ENCODE assay signal across 9 mouse cellular contexts in the genomic region with DNA sequence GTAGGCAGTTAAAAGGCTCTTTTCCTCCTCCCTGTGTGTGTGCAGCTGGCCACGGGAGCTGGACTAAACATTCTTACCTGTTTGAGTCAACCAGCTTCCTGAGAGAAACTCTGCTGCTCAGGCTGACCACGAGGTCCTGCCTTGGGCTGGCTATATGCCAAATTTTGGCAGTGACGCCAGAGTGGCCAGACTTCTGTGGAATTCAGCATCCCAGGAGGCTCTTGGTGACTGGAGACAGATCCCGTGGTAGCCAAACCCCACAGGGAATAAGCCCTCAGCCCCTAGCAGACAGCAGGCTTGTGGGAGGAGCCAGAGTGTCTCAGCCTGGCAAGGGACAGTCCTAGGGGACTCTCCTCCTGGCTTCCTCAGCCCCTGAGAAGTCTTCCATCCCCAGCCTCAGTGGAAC. TPM values are rescaled to one million over a fixed set of nuclear protein-coding genes. Genes with fewer than 3 reads are reported as not detected.
DNase-seq lines count a peak whose midpoint lies in the region; ATAC-seq lines count a peak whose summit lies in the region.
"Had no signal": no experiment of that assay in that cellular context is flagged by ENCODE, and none has a peak within 500 bp of the region (broad histone marks: within the 10 kb centered on the region; RNA-seq: fewer than 3 reads in every experiment).

No protein-coding gene starts in this region.

- no peaks in the 10 kb centered on the region for H3K4me1 ChIP-seq in forebrain, embryonic 14.5 days (ENCODE audit: control insufficient read depth, insufficient read depth, low read length)
- H3K4me1 ChIP-seq in forebrain, embryonic 16.5 days (replicated peaks; ENCODE audit: control insufficient read depth, insufficient read depth, low read length), result no peaks in the 10 kb centered on the region
- H3K4me1 ChIP-seq in brown adipose tissue, adult 24 weeks (ENCODE audit: control insufficient read depth, insufficient read depth, insufficient read length, low read length), result peaks cover 46% of the 10 kb centered on the region
- peaks cover 24% of the 10 kb centered on the region for H3K4me1 ChIP-seq in heart, embryonic 10.5 days
- peaks cover 10% of the 10 kb centered on the region; the same call in 1 of the 2 replicates for H3K4me1 ChIP-seq in intestine, embryonic 15.5 days (replicated peaks)

- H3K9ac ChIP-seq in forebrain, embryonic 14.5 days (ENCODE audit: low read length), result no peak overlapping the region
- H3K9ac ChIP-seq in forebrain, embryonic 16.5 days (replicated peaks; ENCODE audit: low read depth, low read length), result no peak overlapping the region
- H3K9ac ChIP-seq in intestine, embryonic 15.5 days, result no peak overlapping the region
- H3K9ac ChIP-seq: neural tube, embryonic 12.5 days had no signal

- no peak overlapping the region for H3K4me3 ChIP-seq in forebrain, embryonic 14.5 days (ENCODE audit: low read depth, low read length)
- no peak overlapping the region for H3K4me3 ChIP-seq in forebrain, embryonic 16.5 days (replicated peaks; ENCODE audit: low read length)
- no peak overlapping the region for H3K4me3 ChIP-seq in brown adipose tissue, adult 24 weeks (ENCODE audit: insufficient read depth, low read depth, low read length)
- H3K4me3 ChIP-seq in heart, embryonic 10.5 days, result no peak overlapping the region
- H3K4me3 ChIP-seq in intestine, embryonic 15.5 days (replicated peaks), result no peak overlapping the region
- H3K4me3 ChIP-seq: neural tube, embryonic 12.5 days had no signal

- no peak overlapping the region for H3K27ac ChIP-seq in forebrain, embryonic 14.5 days (ENCODE audit: low read depth, low read length)
- no peak overlapping the region for H3K27ac ChIP-seq in forebrain, embryonic 16.5 days (ENCODE audit: low read length)
- peak overlapping the region; percentile 89 for H3K27ac ChIP-seq in brown adipose tissue, adult 24 weeks (replicated peaks; ENCODE audit: low read depth, low read length)
- H3K27ac ChIP-seq in heart, embryonic 10.5 days, result peak overlapping the region; percentile 18; the same call in 1 of the 2 replicates
- H3K27ac ChIP-seq in intestine, embryonic 15.5 days, result no peak overlapping the region
- H3K27ac ChIP-seq: neural tube, embryonic 12.5 days had no signal

- no peak overlapping the region for H3K4me2 ChIP-seq in forebrain, embryonic 14.5 days (ENCODE audit: low read length)
- H3K4me2 ChIP-seq in forebrain, embryonic 16.5 days (ENCODE audit: low read length), result no peak overlapping the region
- no peak overlapping the region for H3K4me2 ChIP-seq in intestine, embryonic 15.5 days (replicated peaks)
- H3K4me2 ChIP-seq: neural tube, embryonic 12.5 days had no signal

- no peaks in the 10 kb centered on the region for H3K36me3 ChIP-seq in forebrain, embryonic 14.5 days (ENCODE audit: control insufficient read depth, insufficient read depth, low read length)
- H3K36me3 ChIP-seq in forebrain, embryonic 16.5 days (ENCODE audit: control insufficient read depth, insufficient read depth), result no peaks in the 10 kb centered on the region
- H3K36me3 ChIP-seq in heart, embryonic 10.5 days, result no peaks in the 10 kb centered on the region
- H3K36me3 ChIP-seq in intestine, embryonic 15.5 days, result no peaks in the 10 kb centered on the region
- H3K36me3 ChIP-seq: neural tube, embryonic 12.5 days had no signal

- H3K27me3 ChIP-seq in forebrain, embryonic 14.5 days (replicated peaks; ENCODE audit: control insufficient read depth, insufficient read depth, low read length), result no peaks in the 10 kb centered on the region
- no peaks in the 10 kb centered on the region for H3K27me3 ChIP-seq in forebrain, embryonic 16.5 days (replicated peaks; ENCODE audit: control insufficient read depth, insufficient read depth, low read length)
- peaks cover 93% of the 10 kb centered on the region for H3K27me3 ChIP-seq in heart, embryonic 10.5 days (ENCODE audit: insufficient read depth, poor library complexity, severe bottlenecking)
- no peaks in the 10 kb centered on the region for H3K27me3 ChIP-seq in intestine, embryonic 15.5 days (replicated peaks)
- H3K27me3 ChIP-seq: neural tube, embryonic 12.5 days had no signal

- WGBS in forebrain, embryonic 14.5 days, result 14% methylated on average over 4 of the region's 4 CpGs
- WGBS in forebrain, embryonic 16.5 days, result 9% methylated on average over 4 of the region's 4 CpGs
- 13% methylated on average over 4 of the region's 4 CpGs for WGBS in heart, embryonic 10.5 days
- WGBS in intestine, embryonic 15.5 days, result 14% methylated on average over 4 of the region's 4 CpGs

- H3K9me3 ChIP-seq in forebrain, embryonic 14.5 days (replicated peaks; ENCODE audit: control insufficient read depth, low read length), result no peaks in the 10 kb centered on the region
- H3K9me3 ChIP-seq in forebrain, embryonic 16.5 days (ENCODE audit: control insufficient read depth, low read length), result no peaks in the 10 kb centered on the region
- no peaks in the 10 kb centered on the region for H3K9me3 ChIP-seq in heart, embryonic 10.5 days
- H3K9me3 ChIP-seq in intestine, embryonic 15.5 days, result no peaks in the 10 kb centered on the region
- H3K9me3 ChIP-seq: neural tube, embryonic 12.5 days had no signal

- ATAC-seq in forebrain, embryonic 14.5 days, result no peak
- no peak for ATAC-seq in forebrain, embryonic 16.5 days
- ATAC-seq in intestine, embryonic 15.5 days, result no peak

- DNase-seq in forebrain, embryonic 14.5 days (ENCODE audit: low spot score), result peak; percentile 41
- no peak for DNase-seq in heart, embryonic 10.5 days (ENCODE audit: low spot score)
- peak; percentile 67 to 80 for DNase-seq in kidney, postnatal 25 days
- DNase-seq in retina, postnatal 1 day, result peak; percentile 59
- no peak for DNase-seq in yolk sac, embryonic 10.5 days (ENCODE audit: low spot score)

RNA-seq across cellular contexts. Expression of a gene that starts 19.9 kb away (rescaled TPM):
- polyA plus RNA-seq in forebrain, embryonic 14.5 days (2014; fragmentation: Nextera tagmentation; extraction: Ambion mirVana), result 1.5 and 2.0 TPM in 2 replicates
- 2.7 and 3.1 TPM in 2 replicates for polyA plus RNA-seq in forebrain, embryonic 16.5 days (2015; fragmentation: Nextera tagmentation; extraction: Ambion mirVana)
- polyA plus RNA-seq in brown adipose tissue, adult 24 weeks (2012; ENCODE audit: insufficient read depth, insufficient read length, missing spikeins), result 11.1 and 36.6 TPM in 2 replicates
- polyA plus RNA-seq in heart, embryonic 10.5 days (2016; fragmentation: Nextera tagmentation; extraction: Ambion mirVana), result 0.09 and 0.10 TPM in 2 replicates
- 0.44 and 0.45 TPM in 2 replicates for polyA plus RNA-seq in intestine, embryonic 15.5 days (2015; fragmentation: Nextera tagmentation; extraction: Ambion mirVana)

RNA-seq across cellular contexts. Expression of a gene that starts 44.7 kb away (rescaled TPM):
- not detected in 2 replicates for polyA plus RNA-seq in forebrain, embryonic 14.5 days (2014; fragmentation: Nextera tagmentation; extraction: Ambion mirVana)
- not detected in 2 replicates for polyA plus RNA-seq in forebrain, embryonic 16.5 days (2015; fragmentation: Nextera tagmentation; extraction: Ambion mirVana)
- polyA plus RNA-seq in brown adipose tissue, adult 24 weeks (2012; ENCODE audit: insufficient read depth, insufficient read length, missing spikeins), result not detected in 2 replicates
- polyA plus RNA-seq in heart, embryonic 10.5 days (2016; fragmentation: Nextera tagmentation; extraction: Ambion mirVana), result not detected in 2 replicates
- not detected in 2 replicates for polyA plus RNA-seq in intestine, embryonic 15.5 days (2015; fragmentation: Nextera tagmentation; extraction: Ambion mirVana)
- polyA plus RNA-seq: neural tube, embryonic 12.5 days had no signal

Comparison
In these comparisons a context has a peak if more than half of its experiments do, and no peak if none do; other contexts are left out.
1. DNase-seq: peak in forebrain, embryonic 14.5 days (single experiment), kidney, postnatal 25 days (2 of 2) and retina, postnatal 1 day (single experiment); none in heart, embryonic 10.5 days (single experiment) and yolk sac, embryonic 10.5 days (single experiment).
2. H3K27ac ChIP-seq: peak in brown adipose tissue, adult 24 weeks (single experiment) and heart, embryonic 10.5 days (single experiment); none in forebrain, embryonic 14.5 days (single experiment), forebrain, embryonic 16.5 days (single experiment) and intestine, embryonic 15.5 days (single experiment).